Mouse (Mus musculus) intestine, embryonic 14.5 days (tissue): ENCODE data around the gene Plpp4. TPM values are rescaled to one million over a fixed set of nuclear protein-coding genes. Genes with fewer than 3 reads are reported as not detected.
A peak's percentile ranks its signal among the peaks of the same experiment; 100 is the strongest.

ENCODE experiments used
- ATAC-seq: fragments of 200-750 bp; cut with Nextera tagmentation; replicated peaks from 2 replicates; pipeline ENCODE4 v1.8.0; 2017; ENCODE audit warnings: low read depth, moderate number of reproducible peaks, moderate TSS enrichment, moderate library complexity; ENCODE audit not compliant: low FRiP score, low TSS enrichment
- DNase-seq: peaks from one replicate; pipeline ENCODE4 v3.0.0-alpha.2; 2018; ENCODE audit warnings: low spot score
- H3K27ac ChIP-seq: fragments of 300-500 bp; sonication (generic); 2 replicates; pipeline ENCODE4 v1.5.1; 2014; ENCODE audit warnings: low read depth, mild to moderate bottlenecking, control low read depth
- H3K27me3 ChIP-seq: fragments of 300-500 bp; sonication (generic); replicated peaks from 2 replicates; pipeline ENCODE4 v1.6.1; 2014; ENCODE audit warnings: low read length, control low read depth; ENCODE audit not compliant: control insufficient read depth, insufficient read depth
- H3K36me3 ChIP-seq: fragments of 300-500 bp; sonication (generic); 2 replicates; pipeline ENCODE4 v1.6.1; 2014; ENCODE audit warnings: low read length, control low read depth; ENCODE audit not compliant: control insufficient read depth, insufficient read depth
- H3K4me1 ChIP-seq: fragments of 300-500 bp; sonication (generic); replicated peaks from 2 replicates; pipeline ENCODE4 v1.6.1; 2014; ENCODE audit warnings: low read length, control low read depth, mixed read lengths; ENCODE audit not compliant: control insufficient read depth, insufficient read depth
- H3K4me2 ChIP-seq: fragments of 300-500 bp; sonication (generic); 2 replicates; pipeline ENCODE4 v1.6.1; 2014; ENCODE audit warnings: low read length
- H3K4me3 ChIP-seq: fragments of 300-500 bp; sonication (generic); 2 replicates; pipeline ENCODE4 v1.5.1; 2014; ENCODE audit warnings: low read depth, low read length, control low read depth, mixed read lengths
- H3K9ac ChIP-seq: fragments of 300-500 bp; sonication (generic); 2 replicates; pipeline ENCODE4 v1.6.1; 2014; ENCODE audit warnings: mild to moderate bottlenecking, low read length
- H3K9me3 ChIP-seq: fragments of 300-500 bp; sonication (generic); 2 replicates; pipeline ENCODE4 v1.6.1; 2016; ENCODE audit warnings: low read length, control low read depth; ENCODE audit not compliant: control insufficient read depth
- WGBS: fragments of 180-500 bp; shearing (Covaris S2); extraction: QIAGEN DNeasy Blood & Tissue Kit; methylation state at CpG from one replicate; pipeline ENCODE4 v1.1.7; 2014; 5-methylcytosine and 5-hydroxymethylcytosine counted together
- polyA plus RNA-seq: library from polyadenylated mRNA; unstranded; fragments of >200 nt; fragmentation: Nextera tagmentation; extraction: Ambion mirVana; gene quantifications from 2 replicates; pipeline ENCODE4 v1.2.1, GENCODE M21; 2014

The Plpp4 gene
- polyA plus RNA-seq, 1 experiment from 2014 or later: 0.31 TPM

DNA sequence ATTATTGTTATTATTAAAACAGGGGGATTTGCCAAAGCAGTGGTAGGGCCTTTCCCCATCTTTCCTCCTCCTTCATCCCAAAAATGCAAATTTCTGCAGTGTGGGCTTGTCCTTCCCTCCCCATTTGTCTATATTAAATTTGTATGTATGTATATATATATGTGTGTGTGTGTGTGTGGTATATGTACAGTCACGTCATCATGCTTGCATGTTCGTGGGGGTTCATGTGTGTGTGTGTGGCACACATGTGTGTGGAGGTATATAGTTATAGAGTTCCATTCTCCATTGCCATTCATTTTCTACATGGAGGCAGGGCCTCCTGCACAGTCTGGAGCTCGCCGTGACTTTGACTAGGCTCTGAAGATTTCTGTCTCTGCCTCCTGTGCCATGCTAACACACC lies 22.0 kb downstream of the Plpp4 start:
- 89% methylated on average over 4 of the region's 4 CpGs for WGBS
- Histone ChIP-seq H3K4me3 (no peak overlapping the region), H3K36me3 (no peaks in the 10 kb centered on the region), H3K27me3 (no peaks in the 10 kb centered on the region), H3K9me3 (no peaks in the 10 kb centered on the region), H3K27ac (no peak overlapping the region), H3K4me1 (no peaks in the 10 kb centered on the region), H3K9ac (no peak overlapping the region), H3K4me2 (no peak overlapping the region)
- ATAC-seq (no peak), DNase-seq (no peak)

DNA sequence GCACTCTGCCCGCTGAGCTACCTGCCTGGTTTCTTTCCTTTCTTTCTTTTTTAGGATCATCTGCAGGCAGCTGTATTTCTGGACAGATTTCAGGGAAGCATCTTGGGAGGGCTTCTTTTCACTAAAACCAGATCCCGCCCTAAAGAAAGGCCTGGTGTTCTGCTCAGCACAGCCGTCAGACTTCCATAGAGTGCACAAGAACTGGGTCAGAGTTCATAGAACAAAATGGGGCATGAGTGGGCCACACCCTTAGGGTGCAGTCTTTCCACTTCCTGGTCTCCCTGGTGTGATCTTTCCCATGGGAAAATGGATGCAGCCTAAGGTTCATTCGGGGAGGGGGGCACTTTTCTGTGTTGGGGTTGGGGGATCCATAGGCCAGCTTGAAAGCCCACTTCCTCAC lies 22.4 kb downstream of the Plpp4 start:
- H3K27me3 ChIP-seq: no peaks in the 10 kb centered on the region
- DNase-seq: no peak
- H3K4me1 ChIP-seq: no peaks in the 10 kb centered on the region
- H3K9ac ChIP-seq: no peak overlapping the region
- no peak overlapping the region for H3K4me2 ChIP-seq
- H3K27ac ChIP-seq: no peak overlapping the region
- H3K4me3 ChIP-seq: no peak overlapping the region
- no peak for ATAC-seq
- H3K36me3 ChIP-seq: no peaks in the 10 kb centered on the region
- 65% methylated on average over 4 of the region's 4 CpGs for WGBS
- H3K9me3 ChIP-seq: no peaks in the 10 kb centered on the region

DNA sequence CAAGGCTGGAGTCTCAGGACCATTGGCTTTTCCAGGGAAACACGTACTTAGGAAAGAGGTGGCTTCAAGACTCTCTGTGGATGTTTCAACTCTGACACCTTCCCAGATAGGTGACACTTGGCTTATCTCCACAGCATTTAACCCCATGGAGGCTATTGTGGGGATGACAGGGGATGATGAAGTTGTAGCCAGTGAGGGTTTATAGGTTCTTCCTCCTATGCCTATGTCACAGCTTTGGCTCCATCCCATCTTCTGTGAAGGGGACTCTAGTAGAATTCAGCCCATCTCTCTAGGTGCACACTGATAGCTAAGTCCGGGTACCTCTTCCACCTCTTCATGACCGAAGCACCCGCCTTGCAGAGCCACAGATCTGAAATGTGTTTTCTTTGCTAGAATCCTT lies 25.1 kb downstream of the Plpp4 start:
- 86% methylated on average over 4 of the region's 4 CpGs for WGBS
- no peak for DNase-seq

DNA sequence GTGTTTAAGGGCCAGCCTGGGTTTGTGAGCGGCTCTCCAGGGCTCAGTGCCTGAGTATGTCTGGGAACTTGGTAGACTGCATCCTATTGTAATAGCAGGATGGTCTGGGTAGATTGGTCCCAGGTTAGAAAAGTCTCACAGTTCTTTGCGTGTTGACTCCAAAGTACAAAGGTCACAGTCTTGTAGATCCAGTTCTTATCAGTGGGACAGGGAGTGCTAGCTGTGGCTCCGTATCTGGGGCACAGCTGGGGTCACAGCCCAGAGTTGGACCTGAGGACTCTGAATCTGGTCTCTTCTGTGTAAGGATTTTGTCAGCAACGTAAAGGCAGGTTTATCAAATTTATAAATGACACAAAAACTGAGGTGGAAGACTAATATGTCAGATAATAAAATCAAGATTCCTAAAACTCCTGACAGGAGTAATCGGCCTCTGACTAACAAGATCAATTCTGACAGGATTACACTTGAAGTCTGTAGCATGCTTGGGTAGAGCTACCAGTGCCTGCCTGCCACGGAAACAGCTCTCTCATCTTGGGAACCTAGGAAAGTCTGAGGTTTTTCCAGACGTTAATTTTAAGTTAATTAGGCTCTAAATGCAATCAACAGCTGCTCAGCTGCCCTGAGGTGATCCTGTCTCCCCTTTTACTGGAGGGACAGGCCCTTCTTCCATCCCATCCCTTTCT lies 28.5 kb downstream of the Plpp4 start:
- ATAC-seq: peak; percentile 74
- Histone ChIP-seq H3K4me2 (no peak overlapping the region), H3K4me1 (no peaks in the 10 kb centered on the region), H3K27me3 (no peaks in the 10 kb centered on the region), H3K9ac (no peak overlapping the region), H3K4me3 (no peak overlapping the region), H3K27ac (no peak overlapping the region), H3K9me3 (no peaks in the 10 kb centered on the region), H3K36me3 (no peaks in the 10 kb centered on the region)
- whole genome bisulfite sequencing: 51% methylated on average over 7 of the region's 7 CpGs
- DNase-seq: no peak

More for the DNA sequence above, 25.1 kb downstream of the Plpp4 start:
- no peak overlapping the region for H3K4me3 ChIP-seq
- H3K9me3 ChIP-seq: no peaks in the 10 kb centered on the region
- no peaks in the 10 kb centered on the region for H3K4me1 ChIP-seq
- H3K9ac ChIP-seq: no peak overlapping the region
- H3K27ac ChIP-seq: no peak overlapping the region
- H3K27me3 ChIP-seq: no peaks in the 10 kb centered on the region
- no peak overlapping the region for H3K4me2 ChIP-seq
- no peak for ATAC-seq
- no peaks in the 10 kb centered on the region for H3K36me3 ChIP-seq

DNA sequence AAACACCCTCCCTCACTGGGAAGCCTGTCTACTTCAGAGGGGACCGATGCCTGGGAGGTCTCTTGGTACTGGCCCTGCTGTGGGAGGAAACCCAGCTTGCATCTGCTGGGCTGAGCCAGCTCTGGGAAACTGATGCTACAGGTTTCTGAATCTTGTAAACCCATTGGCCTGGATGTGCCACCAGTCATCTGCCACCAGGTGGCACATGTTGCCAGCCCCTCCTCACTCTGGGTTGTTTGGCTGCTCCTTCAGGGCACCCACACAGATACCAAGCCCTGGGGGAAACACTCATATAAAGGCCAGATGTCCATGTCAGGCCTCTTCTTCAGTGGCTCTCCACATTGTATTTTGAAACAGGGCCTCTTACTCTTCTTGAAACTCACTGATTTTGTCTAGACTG lies 36.4 kb downstream of the Plpp4 start:
- Histone ChIP-seq H3K9me3 (no peaks in the 10 kb centered on the region), H3K4me2 (no peak overlapping the region), H3K27me3 (no peaks in the 10 kb centered on the region), H3K9ac (no peak overlapping the region), H3K4me1 (no peaks in the 10 kb centered on the region), H3K36me3 (no peaks in the 10 kb centered on the region), H3K27ac (no peak overlapping the region), H3K4me3 (no peak overlapping the region)
- WGBS: 68% methylated on average over 1 of the region's 1 CpGs
- DNase-seq (no peak), ATAC-seq (no peak)

DNA sequence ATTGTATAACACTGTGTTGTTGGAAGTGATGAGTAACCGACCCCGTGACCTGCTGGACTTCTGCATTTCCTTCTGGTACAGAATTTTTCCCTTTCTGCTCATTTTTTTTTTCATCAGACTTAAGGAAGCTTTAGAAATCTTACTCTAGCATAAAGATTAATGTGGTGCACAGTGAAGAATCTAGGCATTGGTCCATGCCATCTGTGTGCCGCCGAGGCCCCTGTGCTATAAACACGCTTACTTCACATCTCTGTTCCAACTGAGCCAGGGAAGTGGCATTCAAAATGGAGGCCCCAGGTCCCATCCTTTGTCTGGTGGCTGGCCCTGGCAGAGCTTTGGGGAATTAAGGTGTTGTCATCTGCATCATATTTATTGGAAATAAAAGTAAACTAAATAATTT lies 44.8 kb downstream of the Plpp4 start:
- Histone ChIP-seq H3K9ac (no peak overlapping the region), H3K4me2 (no peak overlapping the region), H3K36me3 (no peaks in the 10 kb centered on the region), H3K27ac (no peak overlapping the region), H3K4me1 (no peaks in the 10 kb centered on the region), H3K27me3 (no peaks in the 10 kb centered on the region), H3K4me3 (no peak overlapping the region), H3K9me3 (no peaks in the 10 kb centered on the region)
- ATAC-seq (no peak), DNase-seq (no peak)
- WGBS: 92% methylated on average over 5 of the region's 5 CpGs

DNA sequence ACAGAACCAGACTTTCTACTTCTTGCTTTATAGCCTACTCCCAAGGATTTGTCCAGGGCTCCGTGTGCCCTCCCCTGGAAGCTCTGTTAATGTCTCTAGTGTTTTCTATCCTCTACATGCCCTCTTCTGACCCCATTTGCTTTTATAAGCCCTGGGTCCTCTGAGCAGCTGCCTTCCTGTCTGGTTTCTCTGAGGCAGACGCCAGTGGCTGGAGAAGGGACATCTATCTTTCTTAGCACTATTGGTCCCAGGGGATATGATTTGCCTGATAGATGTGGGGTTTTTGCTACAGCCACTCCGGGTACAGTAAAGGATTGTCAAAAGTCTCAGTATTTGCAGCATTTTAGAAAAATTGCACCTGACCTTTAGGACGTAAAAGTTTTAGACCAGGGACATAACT lies 46.5 kb downstream of the Plpp4 start:
- Histone ChIP-seq H3K4me2 (no peak overlapping the region), H3K4me1 (peaks cover 8% of the 10 kb centered on the region), H3K4me3 (no peak overlapping the region), H3K9me3 (no peaks in the 10 kb centered on the region), H3K27me3 (no peaks in the 10 kb centered on the region), H3K27ac (no peak overlapping the region), H3K36me3 (no peaks in the 10 kb centered on the region), H3K9ac (no peak overlapping the region)
- WGBS: 31% methylated on average over 4 of the region's 4 CpGs
- ATAC-seq (no peak), DNase-seq (no peak)

DNA sequence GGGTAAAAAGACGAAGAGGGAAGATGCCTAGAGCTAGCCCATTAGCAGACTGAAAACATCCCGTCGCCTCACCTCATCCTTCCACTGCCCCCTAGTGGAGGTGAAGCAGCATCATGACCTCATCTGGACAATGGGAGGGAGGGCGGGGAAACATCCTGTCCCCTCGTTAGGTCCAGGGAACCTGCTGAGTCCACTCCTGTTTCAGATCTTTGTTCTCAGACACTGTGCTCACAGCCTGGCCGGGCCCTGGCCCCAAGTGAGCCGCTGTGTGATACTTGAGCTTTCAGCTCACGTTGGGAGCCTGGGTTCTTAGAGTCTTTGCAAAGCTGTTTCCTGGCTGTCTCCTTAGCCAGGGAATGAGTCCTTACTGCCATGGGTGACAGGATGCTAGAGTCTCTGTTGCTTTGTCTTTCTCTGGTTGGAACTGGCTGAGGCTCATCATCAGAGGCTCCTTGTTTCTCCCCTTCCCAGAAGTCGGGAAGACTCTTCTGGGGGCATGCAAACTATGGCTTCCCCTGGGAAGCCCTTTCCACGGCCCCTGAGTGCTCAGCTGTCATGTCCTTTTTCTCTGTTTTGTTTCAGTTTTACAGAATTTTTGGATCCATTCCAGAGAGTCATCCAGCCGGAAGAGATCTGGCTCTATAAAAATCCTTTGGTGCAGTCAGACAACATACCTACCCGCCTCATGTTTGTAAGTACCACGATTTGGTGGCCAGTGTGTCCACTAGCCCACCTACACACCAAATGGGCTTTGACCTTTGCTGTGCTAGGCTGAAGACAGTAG lies 50.4 kb downstream of the Plpp4 start:
- Histone ChIP-seq H3K9ac (no peak overlapping the region), H3K27me3 (no peaks in the 10 kb centered on the region), H3K4me2 (peak overlapping the region; percentile 28), H3K36me3 (no peaks in the 10 kb centered on the region), H3K9me3 (no peaks in the 10 kb centered on the region), H3K4me3 (no peak overlapping the region), H3K4me1 (peaks cover 13% of the 10 kb centered on the region), H3K27ac (no peak overlapping the region)
- peak; percentile 59 for DNase-seq
- no peak; the same call in 1 of the 2 replicates for ATAC-seq
- 20% methylated on average over 13 of the region's 13 CpGs for WGBS

DNA sequence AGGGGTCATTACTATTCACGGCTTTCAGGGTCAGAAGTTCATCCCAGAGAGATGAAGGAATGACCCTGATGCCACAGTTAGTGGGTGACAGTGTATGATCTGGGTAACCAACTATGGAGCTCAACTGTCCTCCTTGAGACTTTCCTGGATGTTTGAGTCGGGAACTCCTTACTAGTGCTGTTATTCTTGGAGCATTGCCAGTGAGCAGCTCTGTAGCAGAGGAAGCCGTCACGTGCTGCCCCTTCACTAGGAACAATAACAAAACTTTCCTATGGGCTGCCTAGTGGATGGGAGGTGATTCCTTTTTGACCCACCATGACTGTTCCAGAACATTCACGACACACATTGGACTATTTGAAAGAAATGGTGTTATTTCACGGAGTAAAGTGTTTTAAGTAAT lies 51.8 kb downstream of the Plpp4 start:
- DNase-seq: no peak
- H3K36me3 ChIP-seq: no peaks in the 10 kb centered on the region
- no peak for ATAC-seq
- no peaks in the 10 kb centered on the region for H3K9me3 ChIP-seq
- H3K27me3 ChIP-seq: no peaks in the 10 kb centered on the region
- H3K9ac ChIP-seq: no peak overlapping the region
- peaks cover 13% of the 10 kb centered on the region for H3K4me1 ChIP-seq
- H3K27ac ChIP-seq: no peak overlapping the region
- 46% methylated on average over 6 of the region's 6 CpGs for WGBS
- H3K4me2 ChIP-seq: no peak overlapping the region
- no peak overlapping the region for H3K4me3 ChIP-seq
